Mouse (Mus musculus): ENCODE measurements around the gene Csrp1. TPM values are rescaled to one million over a fixed set of nuclear protein-coding genes. Genes with fewer than 3 reads are reported as not detected.

The Csrp1 gene
- total RNA-seq, 2 experiments from 2014 or later, result 40.6 to 53.4 TPM

DNA sequence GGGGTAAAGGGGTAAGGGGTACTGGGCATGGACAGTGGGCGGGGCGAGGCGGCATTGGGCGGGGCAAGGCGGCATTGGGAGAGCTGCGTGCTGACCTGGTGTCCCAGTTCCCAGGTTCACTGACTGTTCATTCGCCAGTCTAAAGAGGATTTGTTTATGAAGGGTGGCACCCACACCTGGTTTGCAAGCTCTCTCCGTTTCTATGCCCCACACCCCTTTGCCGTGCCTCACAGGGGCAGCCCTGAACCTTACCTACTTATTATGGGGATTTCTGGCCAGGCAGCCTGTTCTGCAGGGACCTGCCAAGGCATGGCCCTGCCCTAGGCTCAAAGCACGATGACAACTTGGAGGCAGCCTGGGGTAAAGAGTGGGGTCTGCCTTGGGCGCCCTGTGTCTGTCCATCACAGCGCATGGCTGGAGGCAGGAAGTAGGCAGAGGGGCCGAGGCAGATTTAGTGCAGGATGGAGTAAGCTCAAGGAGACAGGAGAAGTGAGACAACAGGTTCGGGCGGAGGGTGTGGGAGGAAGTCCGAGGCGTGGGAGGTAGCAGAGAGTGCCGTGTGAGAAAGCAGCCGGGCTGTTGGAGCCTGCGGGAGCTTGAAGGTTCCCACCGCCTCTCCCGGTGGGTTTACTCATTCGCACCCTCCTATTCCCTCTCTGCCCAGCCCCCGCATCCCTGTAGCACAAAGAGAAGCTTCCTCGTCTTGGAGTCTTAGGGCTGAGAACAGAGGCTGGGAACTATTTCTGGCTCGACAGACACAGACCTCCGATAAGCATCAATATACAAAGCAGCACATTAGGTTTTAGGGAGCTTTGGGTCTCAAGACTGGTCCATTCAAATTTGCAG, 73.7 kb downstream of the Csrp1 start:
- intact Hi-C loops (cut with DNase I; ENCODE audit: low total_unique reads), result no loop called here

GRCm38 (mm10) chr1:135794216-135795134, 74.6 kb downstream of the Csrp1 start:
- DNase-seq, result no peak
- intact Hi-C loops (cut with DNase I; ENCODE audit: low total_unique reads), result no loop called here

More for the DNA sequence above, 73.7 kb downstream of the Csrp1 start:
- no peak for DNase-seq

DNA sequence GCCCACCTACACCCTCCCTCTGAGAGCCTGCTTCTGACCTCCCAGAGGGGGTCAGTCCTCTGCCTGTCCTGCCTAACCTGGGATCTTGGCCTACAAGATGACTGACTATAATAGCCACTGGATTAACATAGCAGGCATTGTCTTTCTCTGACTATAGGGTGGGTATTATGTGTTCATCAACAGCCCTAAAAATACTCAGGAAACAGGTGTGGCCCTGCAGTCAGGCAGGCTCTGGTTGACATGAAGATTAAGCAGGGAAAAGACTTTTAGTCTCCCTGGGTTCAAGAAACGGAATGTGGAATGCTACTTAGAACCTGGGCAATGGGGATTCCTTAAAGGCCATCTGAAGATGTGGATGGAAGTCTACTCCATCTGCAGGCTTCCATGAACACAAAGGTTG, 78.6 kb downstream of the Csrp1 start:
- DNase-seq, result no peak
- intact Hi-C loops (cut with DNase I; ENCODE audit: low total_unique reads), result no loop called here

- intact Hi-C loops (cut with DNase I; ENCODE audit: low total_unique reads), result no loop called here
- no peak for DNase-seq
Observed at GRCm38 (mm10) chr1:135799109-135799627, 79.3 kb downstream of the Csrp1 start.

GRCm38 (mm10) chr1:135800192-135800950, 80.5 kb downstream of the Csrp1 start:
- intact Hi-C loops (cut with DNase I; ENCODE audit: low total_unique reads), result no loop called here
- no peak for DNase-seq

Other genes with a start within 250 kb of the Csrp1 start
- 10 to 100 TPM; 13.6 to 15.6 TPM for gene Nav1, start 112.8 kb upstream of the Csrp1 start, total RNA-seq (2021)
- 10 to 100 TPM; 25.4 to 39.5 TPM for gene Phlda3, start 46.1 kb downstream of the Csrp1 start, total RNA-seq (2021)
- gene Tnni1, start 59.4 kb downstream of the Csrp1 start, total RNA-seq (2021), result 100 to 1,000 TPM; 204 to 373 TPM
- under 1 TPM; 0.16 to 0.22 TPM for gene Lad1, start 98.5 kb downstream of the Csrp1 start, total RNA-seq (2021)
- 10 to 100 TPM; 22.8 to 27.9 TPM for gene Tnnt2, start 116.3 kb downstream of the Csrp1 start, total RNA-seq (2021)
- gene Pkp1, start 199.1 kb downstream of the Csrp1 start, total RNA-seq (2021), result not detected